Mouse (Mus musculus): Measurements from ENCODE around the gene Tapbpl.

The Tapbpl gene

GRCm38 (mm10) chr6:125239547-125239946, 7.9 kb upstream of the Tapbpl start:
- peak; percentile 66 for DNase-seq (ENCODE audit: low read depth)

DNA sequence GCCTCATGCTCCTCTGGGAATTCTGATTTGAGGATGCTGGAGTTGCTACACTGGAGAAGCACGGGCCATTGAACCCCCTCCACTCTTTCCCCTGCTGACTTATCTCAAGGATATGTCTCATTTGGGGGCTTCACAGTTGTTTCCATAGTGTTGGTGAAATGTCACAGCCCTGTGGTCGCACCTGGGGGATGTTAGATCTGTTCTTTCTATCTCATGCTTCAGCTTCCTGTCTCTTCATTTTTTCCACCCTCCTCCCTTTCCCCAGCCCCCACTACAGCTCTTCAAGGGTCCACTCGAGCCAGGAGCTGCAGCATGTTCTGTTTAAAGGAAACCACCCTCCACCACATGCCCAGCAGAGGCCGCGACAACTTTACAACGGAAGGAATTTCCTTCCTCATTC, 6.7 kb upstream of the Tapbpl start:
- peak; percentile 59 for DNase-seq (ENCODE audit: low read depth)

DNA sequence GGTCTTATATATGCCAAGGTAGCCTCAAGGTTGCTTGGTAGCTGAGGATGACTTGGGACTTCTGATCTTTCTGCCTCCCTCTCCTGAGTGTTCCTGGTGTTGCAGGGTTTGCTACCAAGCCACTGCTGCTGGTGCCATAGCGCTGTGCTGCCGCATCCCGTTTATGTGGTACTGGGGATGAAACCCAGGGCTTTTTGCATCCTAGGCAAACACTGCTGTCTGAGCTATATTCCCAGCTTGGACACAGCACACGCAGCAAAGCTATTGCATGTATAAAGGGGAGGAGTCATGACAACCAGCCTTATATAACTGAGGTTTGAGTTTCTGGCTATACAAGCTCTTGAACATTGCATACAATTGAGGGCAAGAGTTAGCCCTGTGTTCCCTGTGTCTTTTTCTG, 5.8 kb upstream of the Tapbpl start:
- peak; percentile 74 for DNase-seq (ENCODE audit: low read depth)

DNA sequence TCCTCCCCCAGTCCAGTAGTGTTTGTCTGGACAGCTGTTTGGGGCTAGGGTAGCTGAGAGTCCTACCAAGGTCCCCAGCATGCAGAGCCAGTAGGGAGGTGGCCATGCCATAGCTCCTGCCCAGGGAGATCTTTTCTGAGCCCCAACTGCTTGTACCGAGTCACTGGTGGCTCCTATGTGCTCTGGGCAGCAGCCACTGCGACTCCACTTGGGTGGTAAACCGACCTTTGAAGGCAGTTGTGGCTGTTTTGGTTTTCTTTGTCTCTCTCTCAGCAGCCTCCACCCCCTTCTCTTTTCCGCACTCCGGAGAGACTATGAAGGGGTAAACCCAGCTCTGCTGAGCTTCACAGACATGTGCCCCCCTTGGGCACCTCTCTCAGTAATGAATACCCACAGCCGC, 5.1 kb upstream of the Tapbpl start, which contains the start of gene Cd27:
Gene Cd27, minus strand, starts transcription at position 229 of the 400 bp plus-strand sequence.
- peak; percentile 78 for DNase-seq (ENCODE audit: low read depth)

DNA sequence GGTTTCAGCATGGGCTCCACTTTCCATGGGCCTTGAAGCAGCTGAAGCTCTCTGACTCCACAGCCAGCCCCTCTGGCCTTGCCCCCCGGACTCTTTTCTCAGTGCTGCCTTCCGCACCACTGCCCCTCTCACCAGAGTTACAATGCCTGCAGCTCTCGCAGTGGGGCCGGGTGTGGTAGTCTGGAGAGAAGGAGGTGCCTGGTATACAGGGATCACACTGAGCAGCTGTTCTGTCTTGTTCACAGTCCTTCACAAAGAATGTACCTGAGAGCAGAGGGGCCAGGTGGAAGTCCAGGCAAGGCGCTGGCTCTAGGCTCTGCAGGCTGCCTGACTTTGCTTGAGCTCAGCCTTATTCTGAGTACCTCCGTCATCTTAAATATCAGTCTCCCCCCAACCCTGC, 4.7 kb upstream of the Tapbpl start:
- DNase-seq (ENCODE audit: low read depth) = no peak

DNA sequence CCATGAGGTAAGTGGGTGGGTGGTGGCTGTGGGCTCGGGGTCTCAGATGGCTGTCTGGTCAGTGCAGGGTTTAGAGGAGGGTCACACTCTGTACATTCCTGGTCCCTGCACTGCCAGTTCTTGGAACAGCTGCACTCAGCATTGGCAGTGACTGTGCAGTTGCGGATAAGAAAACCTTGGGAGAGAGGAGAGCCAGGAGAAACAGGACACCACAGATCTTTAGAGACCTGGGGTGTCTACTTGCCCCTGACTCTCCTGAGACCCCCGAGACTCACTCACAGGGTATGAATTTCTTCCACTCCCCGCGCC, 2.8 kb upstream of the Tapbpl start:
- peak; percentile 50 for DNase-seq (ENCODE audit: low read depth)

- peak; percentile 35 for DNase-seq (ENCODE audit: low read depth)
These were observed 2.3 kb upstream of the Tapbpl start for GRCm38 (mm10) chr6:125233816-125234519.

GRCm38 (mm10) chr6:125232516-125232915, 856 bp upstream of the Tapbpl start:
- no peak for DNase-seq (ENCODE audit: low read depth)

- no peak for DNase-seq (ENCODE audit: low read depth)
These were observed 381 bp upstream of the Tapbpl start for GRCm38 (mm10) chr6:125232045-125232437.

GRCm38 (mm10) chr6:125230571-125230970, 1.1 kb downstream of the Tapbpl start:
- peak; percentile 28 for DNase-seq (ENCODE audit: low read depth)

DNA sequence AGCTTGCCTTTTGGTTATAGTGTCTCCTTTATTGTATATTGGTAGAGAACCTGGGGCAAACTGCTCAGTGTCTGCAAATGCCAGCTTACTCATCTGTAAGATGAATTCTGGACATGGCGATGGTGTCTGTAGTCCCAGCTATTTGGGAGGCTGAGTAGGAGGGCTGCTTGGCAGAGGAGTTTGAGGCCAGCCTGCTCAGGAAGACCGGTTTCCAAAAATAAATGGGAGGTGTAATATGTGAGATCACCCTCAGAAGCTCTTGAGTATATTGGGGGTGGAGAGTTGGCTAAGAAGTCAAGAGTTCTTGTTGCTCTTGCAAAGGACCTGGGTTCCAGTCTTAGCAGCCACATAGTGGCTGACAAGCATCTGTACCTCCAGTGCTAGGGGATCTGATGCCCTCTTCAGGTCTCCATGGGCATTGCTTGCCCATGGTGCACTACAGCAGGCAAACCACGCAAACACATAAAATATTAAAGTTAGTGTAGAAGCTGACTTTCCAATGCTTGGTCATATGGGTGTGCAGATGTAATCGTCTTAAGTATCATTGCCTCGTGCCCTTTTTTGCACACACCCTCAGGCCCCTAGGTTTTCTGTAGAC, 6.0 kb downstream of the Tapbpl start:
- DNase-seq (ENCODE audit: low read depth) = peak; percentile 77

DNA sequence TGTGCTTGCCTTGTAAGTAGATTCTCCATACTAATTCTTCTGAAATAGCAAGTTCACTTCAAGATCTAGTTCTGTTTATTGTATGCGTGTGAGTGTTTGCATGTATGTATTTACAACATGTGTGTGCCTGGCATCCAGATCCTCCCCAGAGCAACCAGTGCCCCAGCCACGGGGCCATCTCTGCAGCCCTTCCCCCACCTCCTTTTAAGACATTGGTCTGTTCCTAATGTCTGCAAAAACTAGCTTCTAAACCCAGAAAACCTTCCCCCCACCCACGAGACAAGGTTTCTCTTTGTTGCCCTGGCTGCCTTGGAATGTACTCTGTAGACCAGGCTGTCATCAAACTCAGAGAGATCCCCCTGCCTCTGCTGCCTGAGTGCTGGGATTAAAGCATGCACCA, 9.1 kb downstream of the Tapbpl start:
- DNase-seq (ENCODE audit: low read depth) = no peak

- peak; percentile 95 for DNase-seq (ENCODE audit: low read depth)
These were observed 9.5 kb downstream of the Tapbpl start for GRCm38 (mm10) chr6:125222146-125222545.

- peak; percentile 17 for DNase-seq (ENCODE audit: low read depth)
These were observed 10.4 kb downstream of the Tapbpl start for GRCm38 (mm10) chr6:125221115-125221745.

GRCm38 (mm10) chr6:125218963-125219362, 12.7 kb downstream of the Tapbpl start:
- DNase-seq (ENCODE audit: low read depth) = peak; percentile 89

- DNase-seq (ENCODE audit: low read depth) = no peak
These were observed 13.8 kb downstream of the Tapbpl start for GRCm38 (mm10) chr6:125217899-125218298.

- no peak for DNase-seq (ENCODE audit: low read depth)
These were observed 14.8 kb downstream of the Tapbpl start for GRCm38 (mm10) chr6:125216898-125217297.

- DNase-seq (ENCODE audit: low read depth) = peak; percentile 93
These were observed 16.3 kb downstream of the Tapbpl start, which contains the start of gene Vamp1 for GRCm38 (mm10) chr6:125215148-125215954. Gene Vamp1, plus strand, starts transcription at chr6:125215551.

DNA sequence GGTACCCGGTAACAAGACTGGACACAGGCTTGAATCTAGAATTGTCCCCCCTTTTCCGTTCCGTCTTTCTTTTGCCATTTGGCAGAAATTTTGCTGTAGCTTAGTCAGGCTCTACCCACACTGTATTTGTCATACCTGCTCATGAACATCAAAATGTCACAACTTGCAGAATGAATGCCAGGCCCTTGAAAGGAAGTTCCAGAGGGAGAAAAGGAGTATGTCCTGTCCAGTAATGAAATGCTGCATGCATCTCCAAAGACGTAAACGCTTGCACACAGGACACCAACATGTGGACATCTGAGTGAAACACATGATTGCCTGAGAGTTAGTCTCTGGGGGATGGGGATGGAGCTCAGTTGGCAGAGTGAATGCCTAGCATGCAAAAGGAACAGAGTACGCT, 17.9 kb downstream of the Tapbpl start:
- DNase-seq (ENCODE audit: low read depth) = no peak

GRCm38 (mm10) chr6:125213129-125213528, 18.5 kb downstream of the Tapbpl start:
- DNase-seq (ENCODE audit: low read depth) = no peak

GRCm38 (mm10) chr6:125212621-125213020, 19.0 kb downstream of the Tapbpl start:
- no peak for DNase-seq (ENCODE audit: low read depth)

DNA sequence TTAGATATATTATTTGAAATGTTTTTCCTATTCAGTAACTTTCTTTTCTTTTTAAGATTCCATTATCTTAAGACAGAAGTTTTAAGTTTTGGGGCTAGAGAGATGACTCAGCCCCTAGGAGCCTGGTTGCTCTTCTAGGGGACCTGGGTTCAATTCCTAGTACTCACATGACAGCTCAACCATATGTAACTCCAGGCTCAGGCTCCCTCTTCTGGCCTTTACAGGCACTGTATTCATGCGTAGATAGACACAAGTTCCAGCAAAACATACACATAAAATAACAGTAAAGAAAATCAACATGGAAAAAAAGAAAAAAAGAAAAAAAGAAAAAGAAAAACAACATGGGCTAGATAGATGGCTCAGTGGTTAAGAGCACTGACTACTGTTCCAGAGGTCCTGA, 21.2 kb downstream of the Tapbpl start:
- no peak for DNase-seq (ENCODE audit: low read depth)

- DNase-seq (ENCODE audit: low read depth) = no peak
These were observed 34.5 kb downstream of the Tapbpl start for GRCm38 (mm10) chr6:125197166-125197565.
